Mouse (Mus musculus): ENCODE results near the gene Sgms1.
A peak's percentile ranks its signal among the peaks of the same experiment; 100 is the strongest.
"Not testable (repeated sequence)": the region's sequence is repeated elsewhere in the genome, so short reads cannot be mapped to it uniquely, and the experiment has no call there.

The Sgms1 gene

DNA sequence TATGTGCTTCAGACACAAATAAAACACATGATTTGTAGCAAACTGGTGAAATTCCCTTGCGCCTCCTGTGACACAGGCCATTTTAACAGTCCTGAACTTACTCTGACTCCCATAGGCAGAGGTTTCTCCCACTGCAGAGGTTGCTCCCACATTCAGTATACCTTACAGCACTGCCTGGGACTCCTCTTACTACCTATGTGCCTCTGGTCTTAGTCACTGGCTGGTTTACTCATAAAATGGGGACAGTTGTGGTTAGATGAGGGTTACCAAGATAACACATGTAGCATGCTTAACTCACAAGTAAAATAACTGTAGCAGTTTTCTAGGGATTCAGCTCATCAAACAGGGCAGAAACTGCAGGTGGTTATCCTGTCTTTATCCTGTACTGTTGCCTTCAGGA, 268.7 kb downstream of the Sgms1 start:
- no peak for DNase-seq

DNA sequence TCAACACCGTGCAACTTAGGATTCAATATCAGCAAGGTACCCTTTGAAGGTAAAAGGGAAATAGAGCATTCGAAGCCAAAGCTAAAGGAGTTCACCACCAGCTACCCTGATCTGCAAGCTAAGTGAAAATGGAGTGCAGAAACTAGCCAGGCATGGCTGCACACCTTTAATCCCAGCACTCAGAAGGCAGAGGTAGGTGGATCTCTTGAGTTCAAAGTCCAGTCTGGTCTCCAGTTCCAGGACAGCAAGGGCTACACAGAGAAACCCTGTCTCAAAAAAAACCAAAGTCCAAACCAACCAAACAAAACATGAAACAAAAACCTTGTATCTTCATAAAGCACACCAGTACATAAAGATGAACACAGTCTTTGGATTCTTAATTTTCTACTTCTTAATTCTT, 269.8 kb downstream of the Sgms1 start:
- no peak for DNase-seq

DNA sequence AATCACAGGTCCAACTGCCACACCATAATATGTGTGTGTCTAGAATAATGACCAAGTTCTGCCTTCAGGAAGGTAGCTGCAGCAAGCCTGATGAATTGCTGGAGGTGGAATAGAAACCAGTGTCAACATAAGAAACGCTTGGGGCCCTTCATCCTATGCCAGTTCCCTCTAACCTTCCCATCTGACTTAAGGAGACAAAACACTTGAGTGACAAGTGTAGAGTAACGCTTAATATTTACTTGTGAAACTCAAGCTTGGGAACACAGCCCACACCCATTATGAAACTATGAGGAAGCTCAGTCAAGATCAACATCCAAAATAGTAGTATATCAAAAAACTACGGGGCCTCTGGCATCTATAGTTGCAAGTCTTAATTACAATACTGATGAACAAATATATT, 271.0 kb downstream of the Sgms1 start:
- no peak for DNase-seq

DNA sequence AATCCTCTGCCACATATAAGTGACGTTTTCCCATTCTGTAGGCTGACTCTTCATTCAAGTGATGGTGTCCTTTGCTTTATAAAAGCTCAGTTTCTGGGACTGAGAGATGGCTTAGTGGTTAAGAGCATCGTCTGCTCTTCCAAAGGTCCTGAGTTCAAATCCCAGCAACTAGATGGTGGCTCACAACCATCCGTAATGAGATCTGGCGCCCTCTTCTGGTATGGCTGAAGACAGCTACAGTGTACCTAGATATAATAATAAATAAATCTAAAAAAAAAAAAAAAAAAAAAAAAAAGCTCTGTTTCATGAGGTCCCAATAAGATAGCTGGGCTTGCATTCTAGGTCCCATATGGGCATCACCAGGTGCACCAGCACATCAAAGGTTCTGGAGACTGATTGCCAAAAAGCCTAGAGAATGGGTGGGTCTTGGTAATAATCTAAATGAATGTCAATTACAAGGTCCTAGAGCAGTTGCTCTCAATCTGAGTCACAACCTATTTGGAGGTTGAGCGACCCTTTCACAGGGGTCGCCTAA, 272.0 kb downstream of the Sgms1 start:
- no peak for DNase-seq

DNA sequence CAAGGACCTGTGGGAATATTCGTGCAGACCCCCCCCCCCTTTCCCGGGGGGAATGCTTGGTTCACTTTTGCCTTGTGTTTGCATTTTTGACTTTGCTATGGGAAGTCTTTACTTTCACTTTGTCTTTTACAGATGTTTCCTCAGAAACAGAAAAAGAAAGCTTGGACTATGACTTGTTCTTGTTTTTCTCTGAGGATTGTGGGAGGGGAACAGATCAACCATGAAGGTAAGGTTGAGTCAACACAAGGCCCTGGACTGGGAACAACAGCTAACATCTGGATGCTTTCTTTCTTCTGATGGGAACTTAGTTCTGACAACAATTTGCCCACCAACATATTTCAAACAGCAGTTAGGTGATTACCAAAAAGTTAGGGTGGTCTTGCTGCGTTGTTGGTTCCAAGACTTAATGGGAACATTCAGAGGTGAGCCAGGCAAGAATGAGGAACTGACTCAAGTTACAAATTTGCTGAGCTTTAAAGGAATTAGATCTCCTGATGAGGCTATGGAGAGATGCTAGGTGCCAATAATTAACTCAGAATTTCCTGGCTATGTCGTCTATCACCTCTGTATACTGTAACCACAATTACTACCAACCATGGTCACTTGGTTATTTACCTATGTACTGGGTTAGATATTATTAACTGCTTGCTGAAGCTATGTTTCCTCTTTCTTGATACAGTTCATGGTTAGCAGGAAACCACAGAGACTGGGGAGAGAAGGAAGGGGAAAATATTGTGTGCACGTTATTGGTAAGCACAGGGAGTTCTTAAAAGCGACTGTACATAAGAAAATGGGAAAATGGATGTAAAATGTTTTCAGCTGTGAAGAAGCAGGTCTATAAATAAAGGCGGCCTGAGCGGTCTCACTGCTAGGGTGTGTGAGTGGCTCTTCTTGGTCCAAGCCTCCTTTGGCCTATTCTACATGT, 277.4 kb downstream of the Sgms1 start:
- DNase-seq: no peak

DNA sequence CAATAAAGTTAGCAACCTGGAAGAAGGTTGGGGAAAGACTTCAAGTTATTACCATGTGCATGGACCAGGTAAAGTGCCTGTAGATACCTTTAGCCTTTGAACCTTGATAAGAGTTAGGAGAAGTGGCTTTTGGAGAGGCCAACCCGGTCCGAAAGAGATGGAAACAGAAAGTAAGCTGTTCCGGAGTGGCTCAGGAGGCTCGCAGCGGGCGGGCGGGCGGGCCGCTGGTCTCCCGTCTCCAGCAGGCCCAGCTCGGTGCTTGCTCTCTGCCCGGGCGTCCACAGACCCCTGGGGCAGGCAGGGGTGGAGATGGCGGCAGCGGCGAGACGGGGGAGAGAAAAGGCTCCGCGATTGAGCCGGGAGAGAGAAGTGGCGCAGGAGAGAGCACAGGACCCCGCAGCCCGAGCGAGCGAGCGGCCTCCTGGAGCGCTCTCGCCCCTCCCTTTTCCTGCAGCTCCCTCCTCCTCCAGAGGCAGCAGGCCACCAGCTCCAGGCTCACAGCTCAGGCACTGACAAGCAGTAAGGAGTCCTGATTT, 281.7 kb downstream of the Sgms1 start, which contains the start of gene Asah2:
Gene Asah2, minus strand, starts transcription at position 441 of the 536 bp plus-strand sequence.
- peak; percentile 82 for DNase-seq

DNA sequence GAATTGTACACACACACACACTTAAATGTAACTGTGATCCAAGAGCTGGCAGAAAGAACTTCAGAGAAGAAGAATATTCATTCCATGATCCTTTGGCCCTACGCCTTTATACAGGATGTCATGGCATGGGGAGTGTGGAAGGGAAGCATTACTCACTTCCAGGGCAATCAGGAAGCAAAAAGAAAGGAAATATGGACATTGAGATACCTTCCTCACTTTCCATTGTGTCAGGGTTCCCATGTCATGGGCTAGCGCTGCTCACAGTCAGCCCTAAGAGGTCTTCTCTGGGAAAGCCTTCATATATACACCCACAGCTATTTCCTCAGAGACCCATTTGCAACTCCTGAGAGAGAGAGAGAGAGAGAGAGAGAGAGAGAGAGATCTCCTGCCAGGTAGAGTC, 282.8 kb downstream of the Sgms1 start:
- DNase-seq: no peak

DNA sequence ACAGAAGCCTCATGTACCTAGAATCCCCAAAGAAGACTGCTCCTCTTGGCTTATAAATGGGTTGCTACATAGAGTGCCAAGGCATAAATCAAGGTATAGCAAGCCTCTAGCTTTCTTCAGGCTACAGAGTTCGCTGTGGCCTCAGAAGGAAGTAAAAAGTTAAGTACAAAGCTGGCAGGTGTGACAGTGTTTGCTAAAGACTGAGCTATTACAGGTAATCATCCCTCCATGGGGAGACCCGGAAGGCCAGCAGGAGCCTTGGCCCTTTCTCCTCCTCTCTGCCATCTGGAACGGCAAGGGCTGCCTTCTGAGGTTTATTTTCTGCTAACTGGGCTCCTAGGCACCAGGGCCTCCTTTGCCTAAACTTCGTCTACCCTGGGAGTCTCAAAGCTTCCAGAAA, 285.3 kb downstream of the Sgms1 start:
- DNase-seq: no peak

DNA sequence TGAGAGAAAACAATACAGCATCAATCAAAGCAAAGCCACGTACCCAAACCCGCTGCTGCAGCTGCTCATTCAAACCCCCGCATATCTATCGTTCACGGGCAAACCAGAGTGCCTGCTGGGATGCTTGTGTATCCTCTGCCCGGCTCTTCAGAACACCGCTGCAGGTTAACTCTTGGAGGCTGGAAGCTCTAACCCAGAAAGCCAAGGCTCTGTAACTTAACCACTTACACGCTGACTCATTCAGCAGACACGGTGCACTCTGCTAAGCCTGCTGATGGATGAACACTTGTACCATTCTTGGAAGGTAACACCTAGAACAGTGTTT, 286.6 kb downstream of the Sgms1 start:
- DNase-seq: peak; percentile 48

DNA sequence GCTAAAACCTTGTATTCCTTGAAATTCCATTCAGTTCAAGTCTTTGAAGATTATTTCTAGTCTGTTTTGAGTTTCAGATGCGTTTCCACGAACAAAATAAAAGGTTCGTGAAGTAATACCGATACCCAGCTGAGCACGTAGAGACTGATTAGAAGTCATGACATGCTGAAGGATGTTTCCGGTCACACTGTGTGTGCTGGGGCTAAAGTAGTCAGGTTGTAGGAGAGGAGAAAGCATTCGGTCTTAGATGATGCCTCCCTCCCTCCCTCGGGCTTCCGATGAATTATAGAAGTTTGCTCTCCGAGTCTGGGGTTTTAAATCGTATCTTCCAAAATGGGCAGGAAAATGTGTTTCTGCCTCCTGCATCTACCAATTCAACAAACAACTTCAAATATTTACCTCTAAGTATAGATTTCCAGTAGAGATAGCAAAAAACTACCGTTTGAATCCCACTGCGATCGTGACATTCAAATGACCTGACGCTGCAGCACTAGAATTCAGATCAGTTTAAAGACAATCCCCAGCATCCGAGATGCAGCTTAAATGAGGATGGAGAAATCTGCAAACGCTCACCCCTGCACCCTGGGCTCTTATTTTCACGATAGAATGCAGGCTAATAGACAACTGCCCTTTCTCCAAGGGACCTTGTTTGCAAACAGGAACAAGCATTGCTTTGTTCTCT, 287.1 kb downstream of the Sgms1 start:
- no peak for DNase-seq

DNA sequence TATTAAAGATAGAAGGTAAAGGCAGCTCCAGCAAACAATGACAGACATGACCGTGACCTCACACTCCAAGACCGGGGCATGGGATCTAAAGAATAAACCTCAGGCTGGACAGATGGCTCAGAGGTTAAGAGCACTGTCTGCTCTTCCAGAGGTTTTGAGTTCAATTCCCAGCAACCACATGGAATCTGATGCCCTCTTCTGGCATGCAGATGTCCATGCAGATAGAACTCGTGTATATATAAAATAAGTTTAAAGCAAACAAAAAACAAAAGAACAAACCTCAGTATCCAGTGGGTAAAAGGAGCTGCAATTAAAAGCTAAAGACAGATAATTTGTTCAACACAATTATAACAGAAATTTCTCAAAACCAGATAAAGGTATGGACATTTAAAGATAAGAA, 290.9 kb downstream of the Sgms1 start:
- DNase-seq: no peak

DNA sequence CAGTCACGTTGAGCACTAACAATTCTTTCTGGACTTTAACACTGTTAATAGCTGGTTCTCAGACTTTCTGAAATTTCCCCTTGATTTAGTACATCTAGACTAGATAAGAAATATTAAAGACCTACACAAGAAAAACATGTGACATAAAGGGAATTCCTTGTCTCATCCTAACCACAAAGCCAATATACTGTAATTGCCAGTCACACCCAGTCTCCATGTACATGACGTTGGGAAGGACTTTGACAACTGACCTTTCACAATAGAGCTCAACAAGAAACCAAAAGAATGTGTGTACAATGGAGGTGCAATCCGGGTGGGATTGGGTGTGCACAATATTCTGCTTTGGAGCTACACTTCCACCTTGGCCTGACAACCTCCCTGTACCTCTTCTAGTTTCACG, 297.2 kb downstream of the Sgms1 start:
- no peak for DNase-seq

DNA sequence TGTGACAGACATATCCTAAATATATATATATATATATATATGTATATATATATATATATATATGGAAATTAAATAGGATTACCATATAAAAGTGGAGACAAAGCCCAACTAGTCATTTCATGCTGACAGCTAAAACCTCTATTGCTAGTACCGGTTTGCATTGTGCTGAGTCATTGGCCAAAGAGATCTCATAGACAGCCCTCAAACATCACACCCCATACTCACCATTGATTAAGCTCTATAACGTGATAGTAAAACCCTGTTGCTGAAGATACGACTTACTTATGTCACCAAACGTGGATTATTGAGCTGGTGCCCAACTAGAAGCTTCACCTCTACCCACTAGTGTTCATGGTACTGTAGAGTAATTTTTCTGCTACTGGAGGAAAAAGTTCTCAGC, 298.7 kb downstream of the Sgms1 start:
- no peak for DNase-seq

DNA sequence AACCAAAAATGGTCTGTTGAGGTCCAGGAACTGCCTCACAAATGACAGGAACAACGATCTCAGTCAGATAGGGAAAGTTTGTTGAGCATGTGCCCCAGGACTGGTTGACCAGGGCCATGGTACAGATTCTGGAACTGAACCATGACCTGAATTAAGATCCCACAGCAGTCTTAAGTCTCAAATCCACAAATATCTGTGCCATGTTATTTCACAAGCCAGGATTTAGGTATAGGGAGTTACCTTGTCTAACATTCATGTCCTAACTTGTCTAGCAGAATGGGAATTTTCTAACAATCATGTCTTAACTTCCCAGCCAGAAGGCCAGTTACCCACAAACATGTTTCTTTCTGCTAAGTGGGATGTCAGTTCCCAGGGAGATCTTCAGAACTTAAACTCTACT, 300.9 kb downstream of the Sgms1 start:
- no peak for DNase-seq

DNA sequence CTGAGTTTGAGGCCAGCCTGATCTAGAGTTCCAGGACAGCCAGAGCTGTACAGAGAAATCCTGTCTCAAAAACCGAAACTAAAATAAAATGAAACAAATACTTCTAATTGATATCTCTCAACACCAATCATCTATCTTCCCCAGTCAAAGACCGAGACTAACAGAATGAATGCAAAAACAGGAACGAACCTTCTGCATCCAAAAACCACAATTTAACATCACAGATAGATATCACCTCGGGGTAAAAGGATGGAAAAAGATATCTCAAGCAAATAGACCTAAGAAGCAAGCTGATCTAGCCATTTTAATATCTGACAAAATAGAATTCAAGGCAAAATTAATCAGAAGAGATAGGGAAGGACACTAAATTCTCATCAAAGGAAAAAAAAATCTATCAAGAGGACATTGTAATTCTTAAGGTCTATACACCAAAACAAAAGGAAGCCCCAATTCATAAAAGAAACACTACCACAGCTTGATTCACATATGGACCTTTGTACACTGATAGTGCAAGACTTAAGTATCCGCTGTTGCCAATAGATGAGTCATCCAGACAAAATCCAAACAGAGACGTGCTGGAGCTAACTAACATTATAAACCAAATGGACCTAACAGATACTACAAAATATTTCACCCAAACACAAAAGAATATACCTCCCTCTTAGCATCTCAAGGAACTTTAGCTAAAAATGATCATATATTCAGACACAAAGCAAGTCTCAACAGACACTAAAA, 301.6 kb downstream of the Sgms1 start:
- DNase-seq: no peak

DNA sequence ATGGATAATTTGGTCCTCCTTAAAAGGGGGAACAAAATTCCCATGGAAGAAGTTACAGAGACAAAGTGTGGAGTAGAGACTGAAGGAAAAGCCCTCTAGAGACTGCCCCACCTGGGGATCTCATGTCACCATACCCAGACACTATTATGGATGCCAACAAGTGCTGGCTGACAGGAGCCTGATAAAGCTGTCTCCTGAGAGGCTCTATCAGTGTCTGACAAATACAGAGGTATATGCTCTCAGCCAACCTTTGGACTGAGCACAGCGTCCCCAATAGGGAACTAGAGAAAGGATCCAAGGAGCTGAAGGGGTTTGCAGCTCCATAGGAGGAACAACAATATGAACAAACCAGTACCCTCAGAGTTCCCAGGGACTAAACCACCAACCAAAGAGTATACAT, 304.7 kb downstream of the Sgms1 start:
- not testable (repeated sequence) for DNase-seq
